Mouse (Mus musculus): ENCODE results near the gene B230307C23Rik. TPM values are rescaled to one million over a fixed set of nuclear protein-coding genes. Genes with fewer than 3 reads are reported as not detected.
"Not testable (repeated sequence)": the region's sequence is repeated elsewhere in the genome, so short reads cannot be mapped to it uniquely, and the experiment has no call there.

The B230307C23Rik gene
- polyA plus RNA-seq, 1 experiment from 2014 or later, result 17.9 TPM

DNA sequence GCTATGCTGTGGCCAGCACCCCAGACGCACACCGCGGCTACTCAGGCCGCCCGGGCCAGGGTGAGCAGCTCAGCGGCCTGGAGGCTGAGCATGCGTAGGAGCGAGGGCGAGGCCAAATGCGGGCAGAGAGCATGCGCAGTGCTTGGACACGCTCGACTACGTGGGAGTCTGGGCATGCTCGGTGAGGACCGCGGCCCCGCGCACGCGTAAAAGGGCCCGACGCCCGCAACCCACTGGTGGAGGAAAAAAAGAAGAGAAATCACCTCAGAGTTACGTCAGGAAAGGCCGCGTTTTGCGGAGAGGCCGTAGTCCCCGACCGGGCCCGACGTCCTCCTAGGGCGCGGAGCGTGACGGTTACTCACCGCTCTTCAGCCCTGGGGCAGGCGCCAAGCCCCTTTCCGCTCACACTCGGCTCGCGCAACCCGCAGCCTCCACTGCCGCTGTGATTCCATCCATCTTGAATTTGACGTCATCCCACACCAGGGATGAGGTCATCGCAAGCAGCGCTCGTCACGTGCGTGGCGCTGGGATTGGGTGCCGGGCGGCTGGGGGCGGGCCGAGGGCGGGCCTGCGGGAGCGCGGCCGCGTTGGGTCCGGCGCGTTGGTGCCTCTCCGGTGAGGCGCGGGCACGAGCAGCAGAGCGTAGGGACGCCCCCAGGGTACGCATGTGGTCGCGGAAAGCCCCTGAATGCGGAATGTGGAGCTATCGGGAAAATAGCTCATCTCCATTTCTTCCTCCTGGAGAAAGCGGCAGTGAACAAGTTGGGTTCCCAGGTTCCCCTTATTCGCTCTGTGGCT, 34.8 kb upstream of the B230307C23Rik start, which contains the start of the genes C2cd2 and Zbtb21:
Gene C2cd2, minus strand, starts transcription at position 448 of the 798 bp plus-strand sequence.
Gene Zbtb21, minus strand, starts transcription at position 472 of the 798 bp plus-strand sequence.
- WGBS, result under 1% methylated on average over 78 of the region's 78 CpGs
- ATAC-seq (ENCODE audit: low FRiP score, low read depth), result peak; percentile 99
- Histone ChIP-seq H3K4me2 (replicated peaks) (peak within 1 kb of the TSS; percentile 91), H3K9ac (replicated peaks) (peak within 1 kb of the TSS; percentile 96), H3K4me1 (peaks cover 7% of the 10 kb centered on the region; the same call in 1 of the 2 replicates), H3K36me3 (no peaks in the 10 kb centered on the region), H3K27ac (replicated peaks) (peak within 1 kb of the TSS; percentile 95), H3K9me3 (no peaks in the 10 kb centered on the region), H3K4me3 (peak within 1 kb of the TSS; percentile 92), H3K27me3 (no peaks in the 10 kb centered on the region)

DNA sequence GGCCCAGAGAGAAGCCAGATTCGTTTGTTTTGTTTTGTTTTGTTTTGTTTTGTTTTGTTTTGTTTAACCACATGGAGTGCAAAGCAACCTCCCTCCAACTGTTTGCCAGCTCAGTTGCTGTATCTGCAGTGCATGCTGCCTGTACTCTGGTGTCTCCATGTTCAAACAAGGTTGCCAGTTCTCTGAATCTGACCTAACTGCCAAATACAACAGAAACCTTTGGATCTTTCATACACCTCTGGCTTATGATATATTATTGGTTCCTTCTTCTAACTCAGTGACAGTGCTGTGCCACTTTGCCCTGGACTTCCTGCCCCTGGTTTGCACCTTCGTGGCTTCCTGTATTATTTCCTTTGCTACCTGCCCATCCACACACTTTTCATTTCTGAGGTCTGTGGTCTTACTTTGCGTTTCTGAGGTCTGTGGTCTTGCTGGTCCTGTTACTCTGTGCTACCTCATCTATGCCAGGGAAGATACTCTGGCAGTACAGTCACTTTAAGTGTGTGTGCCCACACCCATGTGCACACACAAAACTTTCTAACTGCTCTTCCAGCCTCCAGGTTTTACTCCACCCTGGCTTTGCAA, 33.1 kb upstream of the B230307C23Rik start:
- no peak for ATAC-seq (ENCODE audit: low FRiP score, low read depth)
- Histone ChIP-seq H3K9me3 (no peaks in the 10 kb centered on the region), H3K9ac (replicated peaks) (no peak overlapping the region), H3K4me1 (peaks cover 7% of the 10 kb centered on the region; the same call in 1 of the 2 replicates), H3K36me3 (no peaks in the 10 kb centered on the region), H3K4me3 (no peak overlapping the region), H3K27me3 (no peaks in the 10 kb centered on the region), H3K4me2 (replicated peaks) (no peak overlapping the region), H3K27ac (replicated peaks) (no peak overlapping the region)
- WGBS, result 84% methylated on average over 3 of the region's 3 CpGs

DNA sequence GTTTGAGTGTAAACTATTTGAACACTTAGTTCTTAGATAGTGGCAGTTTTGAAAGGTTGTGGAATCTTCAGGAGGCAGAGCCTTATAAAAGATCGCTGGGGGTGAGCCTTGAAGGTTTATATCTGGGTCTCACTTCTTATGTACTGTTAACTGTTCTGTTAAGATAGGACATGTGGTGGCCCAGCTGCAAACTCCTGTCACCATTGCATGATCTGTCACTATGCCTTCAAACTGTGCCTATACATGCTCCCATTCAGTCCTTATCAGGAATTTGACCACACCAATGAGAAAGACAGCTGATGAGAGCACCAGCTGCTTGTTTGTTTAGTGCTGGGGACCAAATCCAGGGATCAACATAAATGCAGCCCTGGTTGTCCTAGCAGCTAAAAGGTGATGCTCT, 19.8 kb upstream of the B230307C23Rik start:
- Histone ChIP-seq H3K4me3 (no peak overlapping the region), H3K9me3 (no peaks in the 10 kb centered on the region), H3K4me1 (no peaks in the 10 kb centered on the region), H3K27me3 (no peaks in the 10 kb centered on the region), H3K27ac (replicated peaks) (no peak overlapping the region), H3K36me3 (no peaks in the 10 kb centered on the region), H3K9ac (replicated peaks) (no peak overlapping the region), H3K4me2 (replicated peaks) (no peak overlapping the region)
- WGBS, result 61% methylated on average over 1 of the region's 1 CpGs
- no peak for ATAC-seq (ENCODE audit: low FRiP score, low read depth)

DNA sequence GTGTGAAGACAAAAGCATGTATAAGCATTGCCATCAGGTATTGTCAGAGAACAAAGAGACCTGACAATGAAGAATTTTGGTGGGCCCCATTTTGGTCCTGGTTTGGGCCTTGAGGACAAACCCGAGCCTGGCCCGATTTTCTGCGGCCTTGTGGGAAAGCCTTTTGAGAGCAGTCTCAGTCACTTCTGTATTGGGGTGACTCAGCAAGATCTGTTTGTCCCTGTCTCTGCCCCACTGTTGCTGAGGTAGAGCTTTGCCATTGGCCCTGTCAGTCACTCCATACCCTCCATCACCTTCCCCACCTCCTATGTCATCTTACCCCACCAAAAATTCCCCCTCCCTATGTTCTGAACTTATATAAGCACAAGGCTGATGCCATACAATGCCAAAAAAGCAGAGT, 19.4 kb upstream of the B230307C23Rik start:
- no peak overlapping the region for H3K4me2 ChIP-seq (replicated peaks)
- H3K4me3 ChIP-seq, result no peak overlapping the region
- H3K9ac ChIP-seq (replicated peaks), result no peak overlapping the region
- H3K4me1 ChIP-seq, result no peaks in the 10 kb centered on the region
- no peaks in the 10 kb centered on the region for H3K9me3 ChIP-seq
- H3K27ac ChIP-seq (replicated peaks), result no peak overlapping the region
- ATAC-seq (ENCODE audit: low FRiP score, low read depth), result no peak
- no peaks in the 10 kb centered on the region for H3K36me3 ChIP-seq
- 86% methylated on average over 3 of the region's 3 CpGs for WGBS
- H3K27me3 ChIP-seq, result no peaks in the 10 kb centered on the region

DNA sequence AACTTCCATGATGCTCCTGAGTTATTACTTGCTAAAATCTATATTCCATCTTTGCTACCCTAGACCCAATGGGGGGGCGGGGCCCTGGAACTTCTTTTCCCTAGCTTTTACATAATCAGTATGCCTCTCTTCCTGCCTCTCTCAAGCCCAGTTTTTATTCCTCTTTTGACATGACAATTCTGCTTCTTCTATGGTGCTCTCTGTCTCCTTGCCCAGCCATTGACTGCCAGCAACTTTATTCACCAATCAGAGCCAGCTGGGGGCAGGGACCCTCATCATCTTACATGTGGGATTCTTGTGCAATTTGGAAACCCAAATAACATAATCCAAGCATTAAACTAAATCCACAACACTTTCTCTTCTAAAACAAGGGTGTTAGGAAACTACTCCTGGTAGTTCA, 15.8 kb upstream of the B230307C23Rik start:
- 85% methylated on average over 1 of the region's 1 CpGs for WGBS
- Histone ChIP-seq H3K27me3 (no peaks in the 10 kb centered on the region), H3K9ac (replicated peaks) (no peak overlapping the region), H3K4me2 (replicated peaks) (no peak overlapping the region), H3K27ac (replicated peaks) (no peak overlapping the region), H3K4me1 (no peaks in the 10 kb centered on the region), H3K9me3 (no peaks in the 10 kb centered on the region), H3K4me3 (no peak overlapping the region), H3K36me3 (no peaks in the 10 kb centered on the region)
- ATAC-seq (ENCODE audit: low FRiP score, low read depth), result no peak

DNA sequence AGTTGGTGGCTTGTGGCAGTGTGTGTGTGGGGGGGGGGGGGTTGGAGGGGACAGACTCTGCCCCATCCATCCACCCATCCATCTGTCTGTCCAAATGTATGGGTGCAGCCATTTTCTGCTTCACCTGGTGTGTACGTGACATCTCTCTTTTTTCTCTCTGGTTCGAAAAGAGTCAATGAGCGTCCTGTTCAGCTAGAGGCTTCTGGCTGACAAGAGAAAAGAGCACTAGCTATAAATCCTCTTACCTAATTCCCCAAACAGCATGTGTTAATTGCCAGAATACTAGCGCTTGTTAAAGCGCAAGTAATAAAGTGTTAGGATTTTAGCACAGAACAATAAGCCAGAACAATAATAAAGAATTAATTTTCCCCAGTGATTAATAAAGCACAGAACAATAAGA, 12.5 kb upstream of the B230307C23Rik start:
- Histone ChIP-seq H3K9me3 (peaks cover 4% of the 10 kb centered on the region; the same call in 1 of the 2 replicates), H3K27me3 (no peaks in the 10 kb centered on the region), H3K27ac (replicated peaks) (no peak overlapping the region), H3K36me3 (no peaks in the 10 kb centered on the region), H3K4me3 (no peak overlapping the region), H3K9ac (replicated peaks) (no peak overlapping the region), H3K4me2 (replicated peaks) (no peak overlapping the region), H3K4me1 (no peaks in the 10 kb centered on the region)
- ATAC-seq (ENCODE audit: low FRiP score, low read depth), result no peak
- WGBS, result 48% methylated on average over 5 of the region's 5 CpGs

DNA sequence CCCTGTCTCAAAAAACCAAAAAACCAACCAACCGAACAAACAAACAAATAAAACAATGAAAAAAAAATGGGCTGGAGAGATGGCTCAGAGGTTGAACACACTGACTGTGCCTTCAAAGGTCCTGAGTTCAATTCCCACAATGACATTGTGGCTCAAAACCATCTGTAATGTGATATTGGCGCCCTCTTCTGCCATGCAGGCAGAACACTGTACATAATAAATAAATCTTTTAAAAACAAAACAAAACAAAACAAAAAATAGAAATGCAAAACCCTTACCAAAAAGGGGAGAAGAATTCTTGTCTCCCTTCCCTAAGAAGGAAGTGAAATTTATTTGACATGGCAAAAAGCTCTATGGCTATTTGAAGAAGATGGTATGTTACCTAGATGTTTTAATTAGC, 5.6 kb upstream of the B230307C23Rik start:
- peaks cover 5% of the 10 kb centered on the region for H3K4me1 ChIP-seq
- no peak overlapping the region for H3K4me3 ChIP-seq
- H3K4me2 ChIP-seq (replicated peaks), result no peak overlapping the region
- peaks cover 4% of the 10 kb centered on the region; the same call in 1 of the 2 replicates for H3K9me3 ChIP-seq
- WGBS, result 71% methylated on average over 2 of the region's 2 CpGs
- H3K27ac ChIP-seq (replicated peaks), result no peak overlapping the region
- no peaks in the 10 kb centered on the region for H3K27me3 ChIP-seq
- no peaks in the 10 kb centered on the region for H3K36me3 ChIP-seq
- H3K9ac ChIP-seq (replicated peaks), result no peak overlapping the region
- ATAC-seq (ENCODE audit: low FRiP score, low read depth), result no peak

DNA sequence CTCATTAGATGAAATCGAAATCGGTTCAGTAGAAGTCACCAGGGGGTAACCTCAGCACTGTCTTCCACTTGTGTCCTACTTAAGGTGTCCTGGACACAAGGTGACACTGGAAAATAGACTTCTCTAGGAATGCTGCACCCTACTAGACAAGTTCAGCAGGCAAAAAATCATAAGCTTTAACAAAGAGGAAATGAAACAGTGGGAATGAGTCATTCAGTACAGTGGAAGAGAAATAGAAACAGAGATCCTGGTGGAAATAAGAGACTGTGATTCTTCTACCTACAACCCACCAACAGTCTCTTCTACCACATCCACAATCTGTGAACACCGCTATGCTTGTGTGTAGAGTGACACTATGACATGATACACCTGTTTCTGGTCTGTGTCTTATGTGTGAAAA, 4.6 kb upstream of the B230307C23Rik start:
- ATAC-seq (ENCODE audit: low FRiP score, low read depth); H3K9me3 ChIP-seq; H3K4me2 ChIP-seq (replicated peaks): not testable (repeated sequence)

DNA sequence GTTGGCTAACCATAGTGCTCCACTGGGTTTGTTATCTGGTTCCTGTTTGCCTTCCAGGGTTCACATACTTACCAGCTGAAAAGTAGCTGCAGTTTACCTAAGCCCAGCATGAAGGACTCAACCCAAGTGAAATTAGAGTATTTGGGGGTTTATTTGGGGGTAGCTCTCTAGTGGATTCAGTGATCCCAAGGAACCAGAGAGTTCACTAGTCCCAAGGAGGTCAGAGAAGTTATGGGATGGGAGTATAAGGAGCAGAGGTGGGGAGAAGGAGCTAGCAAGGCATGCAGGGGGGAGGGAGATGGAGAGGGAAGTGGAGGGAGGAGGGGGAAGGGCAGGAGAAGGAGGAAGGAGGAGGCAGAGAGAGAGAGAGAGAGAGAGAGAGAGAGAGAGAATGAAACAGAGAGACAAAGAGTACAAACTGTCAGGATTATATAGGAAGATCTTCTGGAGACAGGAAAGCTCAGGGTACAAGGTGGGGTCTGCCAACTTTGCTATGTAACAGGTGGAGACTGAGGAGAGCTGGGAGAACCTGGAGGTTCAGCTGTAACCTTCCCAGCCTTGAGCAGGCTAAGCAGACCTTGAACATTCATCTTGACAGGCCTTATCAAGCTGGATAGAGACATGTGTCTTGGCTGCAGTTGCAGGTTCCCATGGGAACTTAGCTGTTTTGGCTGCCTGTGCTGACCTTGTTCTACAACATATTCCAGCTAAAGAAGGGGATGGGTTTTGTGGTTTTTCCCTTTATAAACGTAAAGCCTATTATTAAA, 1.1 kb upstream of the B230307C23Rik start:
- Histone ChIP-seq H3K4me1 (peaks cover 14% of the 10 kb centered on the region), H3K27me3 (no peaks in the 10 kb centered on the region), H3K9me3 (peaks cover 7% of the 10 kb centered on the region), H3K4me3 (peak overlapping the region; percentile 64), H3K4me2 (replicated peaks) (peak overlapping the region; percentile 72), H3K36me3 (peaks cover 5% of the 10 kb centered on the region), H3K9ac (replicated peaks) (0 out of 2 replicates have a peak overlapping the region, but pooled peaks have one; percentile 57), H3K27ac (replicated peaks) (no peak overlapping the region)
- 30% methylated on average over 1 of the region's 1 CpGs for WGBS
- no peak for ATAC-seq (ENCODE audit: low FRiP score, low read depth)

More for the DNA sequence above, 4.6 kb upstream of the B230307C23Rik start:
- H3K36me3 ChIP-seq; H3K27me3 ChIP-seq; H3K4me1 ChIP-seq; H3K27ac ChIP-seq (replicated peaks); H3K9ac ChIP-seq (replicated peaks); H3K4me3 ChIP-seq: not testable (repeated sequence)
- WGBS, result 87% methylated on average over 3 of the region's 3 CpGs

DNA sequence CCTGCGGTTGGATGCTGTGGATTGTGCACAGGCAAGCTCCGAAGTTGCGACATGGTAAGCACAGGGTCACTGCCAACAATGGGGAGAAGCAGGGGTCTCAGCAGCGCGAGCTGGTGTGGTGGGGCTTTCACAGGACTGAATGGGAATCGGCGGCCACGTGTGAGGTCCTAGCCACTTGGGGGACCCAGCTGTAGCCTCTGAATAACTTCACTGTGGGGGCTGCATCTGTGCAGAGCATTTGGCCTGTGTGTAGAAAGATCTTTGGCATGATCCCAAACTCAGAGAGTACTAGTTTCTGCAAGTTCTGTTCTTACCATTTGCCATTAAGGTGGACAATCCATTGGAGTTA, 242 bp downstream of the B230307C23Rik start:
- H3K9ac ChIP-seq (replicated peaks), result peak overlapping the region; percentile 57
- under 1% methylated on average over 8 of the region's 8 CpGs for WGBS
- H3K9me3 ChIP-seq, result peaks cover 12% of the 10 kb centered on the region
- 0 out of 2 replicates have a peak overlapping the region, but pooled peaks have one; percentile 39 for H3K27ac ChIP-seq (replicated peaks)
- not testable (repeated sequence) for H3K36me3 ChIP-seq, H3K27me3 ChIP-seq
- peak overlapping the region; percentile 72 for H3K4me2 ChIP-seq (replicated peaks)
- peaks cover 14% of the 10 kb centered on the region for H3K4me1 ChIP-seq
- ATAC-seq (ENCODE audit: low FRiP score, low read depth), result peak; percentile 82; the same call in 1 of the 2 replicates
- H3K4me3 ChIP-seq, result peak overlapping the region; percentile 64

DNA sequence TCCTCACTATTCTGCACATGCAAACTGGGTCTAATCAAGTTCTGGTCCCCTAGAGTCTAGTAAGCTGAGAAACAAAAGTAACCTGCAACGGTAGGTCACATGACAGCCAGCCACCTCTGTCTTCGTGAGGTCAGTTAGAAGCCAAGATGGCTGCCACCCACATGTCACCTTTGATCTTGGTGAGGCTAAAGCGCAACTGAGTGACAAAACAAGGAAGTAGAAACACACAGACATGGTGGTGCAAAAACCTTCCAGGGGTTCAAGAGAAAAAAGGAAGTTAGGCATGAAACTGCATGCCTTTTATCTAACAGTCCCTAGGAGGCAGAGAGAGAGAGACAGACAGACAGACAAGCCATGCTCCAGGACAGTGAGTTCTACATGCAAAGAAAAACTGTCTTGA, 25.0 kb downstream of the B230307C23Rik start:
- Histone ChIP-seq H3K4me1 (no peaks in the 10 kb centered on the region), H3K27me3 (no peaks in the 10 kb centered on the region), H3K9me3 (peaks cover 33% of the 10 kb centered on the region), H3K9ac (replicated peaks) (no peak overlapping the region), H3K27ac (replicated peaks) (no peak overlapping the region), H3K4me3 (no peak overlapping the region), H3K36me3 (peaks cover 24% of the 10 kb centered on the region), H3K4me2 (replicated peaks) (no peak overlapping the region)
- no peak for ATAC-seq (ENCODE audit: low FRiP score, low read depth)
- 89% methylated on average over 3 of the region's 3 CpGs for WGBS
